Mouse (Mus musculus): Measurements from ENCODE around the gene Snrnp27.

Snrnp27 gene

GRCm38 (mm10) chr6:86683872-86684654 is at the start of gene Snrnp27:
Gene Snrnp27, minus strand, starts transcription at chr6:86684522.
- DNase-seq (ENCODE audit: low read depth, low spot score) = peak; percentile 96

- peak; percentile 97 for DNase-seq (ENCODE audit: low read depth, low spot score)
These were observed 49.0 kb upstream of the Snrnp27 start, which contains the start of gene Gmcl1 for GRCm38 (mm10) chr6:86733183-86733876. Gene Gmcl1, minus strand, starts transcription at chr6:86733383.

DNA sequence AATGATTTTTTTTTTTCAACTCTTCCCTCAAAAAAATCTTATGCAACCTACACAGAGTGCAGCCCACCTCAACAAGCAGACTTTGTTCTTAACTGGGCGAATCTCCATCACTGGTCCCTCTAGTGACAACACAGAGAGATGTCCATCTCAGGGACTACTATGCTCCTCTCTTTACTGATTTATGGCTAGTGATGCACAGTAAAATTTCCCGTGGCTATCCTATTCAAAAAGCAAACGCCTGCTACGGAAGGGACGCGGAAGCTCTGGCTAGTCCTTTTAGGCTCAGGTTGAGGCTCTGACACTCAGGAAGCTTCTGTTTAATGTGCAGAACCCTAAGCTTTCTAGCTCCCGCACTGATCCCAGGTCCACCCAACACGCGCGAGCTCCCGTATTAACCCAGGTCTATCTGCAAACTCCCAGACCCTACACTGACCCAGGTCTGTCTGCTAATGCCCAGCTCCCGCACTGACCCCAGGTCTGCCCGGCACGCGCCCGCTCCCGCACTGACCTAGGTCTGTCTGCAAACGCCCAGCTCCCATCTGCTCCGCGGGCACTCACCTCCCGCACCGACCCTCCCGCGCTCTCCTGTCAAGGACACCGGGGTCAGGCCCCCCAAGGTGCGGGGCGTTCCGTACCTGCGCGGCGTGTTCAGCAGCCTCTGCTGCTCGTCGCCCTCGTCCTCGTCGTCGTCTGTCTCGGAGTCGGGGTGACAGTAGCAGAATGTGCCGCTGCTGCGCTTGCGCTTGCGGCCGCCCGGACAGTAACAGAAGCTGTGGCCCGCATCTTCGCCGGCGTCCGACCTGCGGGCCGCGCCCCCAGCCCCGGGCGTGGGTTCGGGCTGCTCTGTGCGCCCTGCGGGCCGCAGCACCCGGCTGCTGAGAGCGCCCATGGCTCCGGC is 48.2 kb upstream of the Snrnp27 start:
- peak; percentile 66 for DNase-seq (ENCODE audit: low read depth, low spot score)

- no peak for DNase-seq (ENCODE audit: low read depth, low spot score)
These were observed 44.4 kb upstream of the Snrnp27 start for GRCm38 (mm10) chr6:86728711-86729110.

- DNase-seq (ENCODE audit: low read depth, low spot score) = no peak
These were observed 37.7 kb upstream of the Snrnp27 start for GRCm38 (mm10) chr6:86721977-86722376.

DNA sequence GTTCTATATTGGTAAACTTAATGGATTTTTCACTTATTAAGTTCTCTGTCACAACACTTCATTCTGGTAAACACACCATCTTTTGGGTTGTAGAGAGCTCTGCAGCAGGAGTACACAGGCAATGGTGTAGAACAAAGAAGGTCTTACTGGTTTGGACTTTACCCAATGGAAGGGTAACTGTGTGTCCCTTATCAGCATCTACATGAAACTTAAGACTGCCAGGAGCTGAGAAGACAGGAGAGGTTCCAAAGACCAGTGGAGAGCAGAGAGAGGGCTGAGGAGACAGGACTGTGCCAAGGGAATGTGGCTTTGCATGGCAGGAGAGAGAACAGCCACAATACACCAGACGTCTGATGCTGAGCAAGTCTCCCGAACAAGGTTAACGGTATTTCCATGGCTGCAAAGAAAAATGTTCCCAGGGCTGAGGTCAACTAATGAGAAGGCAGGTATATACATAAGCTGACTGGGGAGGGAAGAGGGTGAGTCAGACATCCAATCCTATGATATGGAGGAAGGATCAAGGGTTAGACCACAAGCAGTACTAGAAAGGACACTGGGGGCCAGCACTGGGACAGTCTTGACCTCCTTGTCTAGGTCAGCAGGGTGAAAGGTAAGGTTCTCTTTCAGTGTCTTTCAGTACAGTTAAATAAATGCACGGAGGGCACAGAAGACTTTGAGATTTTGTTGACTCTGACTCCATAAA is 23.9 kb upstream of the Snrnp27 start:
- DNase-seq (ENCODE audit: low read depth, low spot score) = no peak

DNA sequence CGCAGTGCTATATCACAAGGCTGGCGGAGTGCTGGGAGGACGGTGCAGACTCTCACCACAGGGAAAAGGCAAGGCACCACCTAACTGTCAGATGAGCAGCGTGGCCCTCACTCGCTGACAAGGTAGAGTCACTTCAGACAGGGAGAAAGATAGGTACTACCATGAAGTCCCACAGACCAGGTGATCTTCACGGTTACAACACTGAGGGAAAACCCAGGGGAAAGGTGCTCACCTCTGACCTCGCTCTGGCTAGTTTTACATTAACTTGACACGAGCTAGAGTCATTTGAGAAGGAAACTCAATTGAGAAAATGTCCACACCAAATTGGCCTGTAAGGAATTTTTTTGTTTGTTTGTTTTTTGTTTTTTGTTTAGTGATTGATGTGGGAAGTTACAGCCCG is 18.3 kb upstream of the Snrnp27 start:
- no peak for DNase-seq (ENCODE audit: low read depth, low spot score)

DNA sequence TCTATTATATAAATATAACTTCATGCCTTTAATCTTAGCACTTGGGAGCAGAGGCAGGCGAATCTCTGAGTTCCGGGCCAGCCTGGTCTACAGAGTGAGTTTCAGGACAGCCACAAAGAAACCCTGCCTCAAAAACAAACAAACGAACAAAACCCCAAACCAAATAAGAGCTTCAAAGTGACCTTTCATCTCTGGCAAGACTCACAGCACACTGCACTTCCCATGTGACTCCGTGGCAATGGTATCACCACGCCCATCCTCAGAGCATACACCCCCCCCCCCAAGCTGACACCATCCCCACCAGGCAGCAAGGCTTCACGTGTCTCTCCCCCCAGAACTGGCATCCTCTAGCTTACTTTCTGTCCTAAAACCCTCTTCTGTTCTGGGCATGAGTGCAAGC is 13.6 kb upstream of the Snrnp27 start:
- DNase-seq (ENCODE audit: low read depth, low spot score) = no peak

- DNase-seq (ENCODE audit: low read depth, low spot score) = no peak
These were observed 11.9 kb upstream of the Snrnp27 start for GRCm38 (mm10) chr6:86696213-86696612.

DNA sequence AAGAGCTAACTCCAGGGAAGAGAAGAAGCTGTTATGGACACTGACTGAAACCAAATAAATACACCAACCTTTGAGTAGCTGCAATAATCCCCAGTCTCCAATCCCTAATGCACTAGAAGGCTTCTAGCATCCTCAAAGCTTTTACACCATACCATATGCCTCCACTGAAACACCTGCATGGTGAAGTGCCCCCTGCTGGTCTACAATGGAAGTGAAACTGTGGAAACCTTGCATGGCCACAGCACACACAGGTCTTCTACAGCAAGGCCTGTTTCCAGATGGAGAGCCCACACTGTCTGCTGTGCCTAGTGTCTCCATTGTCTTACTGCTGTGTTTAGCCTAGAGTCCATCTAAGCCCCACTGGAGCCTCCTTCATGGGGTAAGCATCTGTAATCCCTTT is 10.1 kb upstream of the Snrnp27 start:
- DNase-seq (ENCODE audit: low read depth, low spot score) = peak; percentile 82

DNA sequence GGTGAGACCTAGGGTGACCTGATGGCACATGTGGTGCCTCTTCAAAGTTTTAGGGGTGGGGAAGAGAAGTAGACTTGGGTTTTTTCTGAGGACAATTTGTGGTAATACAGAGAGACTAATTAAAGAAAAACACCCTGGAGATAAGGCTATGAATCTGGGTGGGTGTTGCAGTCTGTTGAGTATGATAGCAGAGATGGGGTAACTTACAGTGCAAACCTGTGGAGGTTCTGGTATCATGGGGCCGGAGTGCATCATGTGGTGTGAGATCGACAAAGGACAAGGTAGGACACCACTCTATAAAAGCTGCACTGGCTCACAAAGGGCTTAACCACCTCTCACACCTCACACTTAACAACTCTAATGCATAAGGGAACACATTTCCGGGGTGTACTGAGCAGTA is 5.3 kb upstream of the Snrnp27 start:
- no peak for DNase-seq (ENCODE audit: low read depth, low spot score)

- DNase-seq (ENCODE audit: low read depth, low spot score) = no peak
These were observed 2.6 kb upstream of the Snrnp27 start for GRCm38 (mm10) chr6:86686971-86687370.

DNA sequence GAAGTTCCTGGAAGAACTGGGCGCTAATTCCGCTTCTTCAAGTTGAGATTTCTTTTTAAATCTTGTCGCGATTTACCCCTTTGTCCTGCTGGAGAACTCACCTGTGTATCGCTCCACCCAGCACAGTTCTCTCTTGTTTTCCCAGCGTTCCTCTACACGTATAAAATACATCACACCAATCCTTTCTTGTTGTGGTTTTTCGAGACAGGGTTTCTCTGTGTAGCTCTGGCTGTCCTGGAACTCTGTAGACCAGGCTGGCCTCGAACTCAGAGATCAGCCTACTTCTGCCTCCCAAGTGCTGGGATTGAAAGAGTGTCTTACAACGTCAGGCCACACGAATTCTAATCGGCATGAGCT is 311 bp upstream of the Snrnp27 start:
- DNase-seq (ENCODE audit: low read depth, low spot score) = no peak

GRCm38 (mm10) chr6:86681289-86681688 is 3.0 kb downstream of the Snrnp27 start:
- DNase-seq (ENCODE audit: low read depth, low spot score) = no peak

DNA sequence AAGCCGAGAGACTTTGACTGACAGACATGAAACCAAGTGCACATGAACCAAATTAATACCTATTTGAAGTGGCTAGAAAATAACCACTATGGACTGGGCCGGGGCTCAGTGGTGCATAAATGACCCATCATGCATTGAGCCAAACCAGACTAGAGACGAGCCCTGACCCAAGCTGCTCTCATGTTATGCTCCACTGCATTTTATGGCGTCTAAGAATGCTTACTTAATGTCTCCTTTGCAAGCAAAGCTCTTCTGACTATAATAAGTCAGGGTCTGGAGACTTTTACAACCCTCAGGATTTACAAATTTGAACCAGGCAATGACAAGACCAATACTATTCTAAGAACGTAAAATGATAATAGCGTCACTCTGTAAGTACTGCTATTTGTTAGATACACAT is 6.0 kb downstream of the Snrnp27 start:
- DNase-seq (ENCODE audit: low read depth, low spot score) = no peak

GRCm38 (mm10) chr6:86670873-86671272 is 13.4 kb downstream of the Snrnp27 start:
- peak; percentile 93 for DNase-seq (ENCODE audit: low read depth, low spot score)

- DNase-seq (ENCODE audit: low read depth, low spot score) = peak; percentile 100
These were observed 15.0 kb downstream of the Snrnp27 start for GRCm38 (mm10) chr6:86669240-86669727.

GRCm38 (mm10) chr6:86668580-86669239 is 15.6 kb downstream of the Snrnp27 start, which contains the start of gene Mxd1:
Gene Mxd1, minus strand, starts transcription at chr6:86669161.
- no peak for DNase-seq (ENCODE audit: low read depth, low spot score)

DNA sequence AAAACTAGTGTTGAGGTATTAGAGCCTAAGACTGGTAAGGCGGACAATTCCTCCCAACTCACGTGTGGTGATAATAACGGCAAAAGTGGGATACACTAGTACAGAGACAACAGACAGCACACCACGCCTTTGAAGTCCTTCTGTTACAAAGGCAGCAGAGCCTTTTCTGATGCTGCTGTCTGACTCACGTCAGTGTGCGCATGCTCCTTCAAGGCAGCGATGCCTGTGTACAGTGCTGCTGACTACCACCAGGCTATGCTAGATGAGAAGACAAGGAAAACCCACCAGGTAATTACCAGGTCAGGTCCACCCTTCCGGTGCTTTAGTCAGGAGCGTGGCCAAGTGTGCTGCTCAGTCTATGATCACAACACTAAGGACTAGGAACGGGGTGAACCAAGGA is 17.3 kb downstream of the Snrnp27 start:
- no peak for DNase-seq (ENCODE audit: low read depth, low spot score)

- DNase-seq (ENCODE audit: low read depth, low spot score) = no peak
These were observed 18.6 kb downstream of the Snrnp27 start for GRCm38 (mm10) chr6:86665560-86666307.

Data from ES-CJ7 (cell line).